Mouse (Mus musculus) intestine, postnatal 0 days (tissue): Measurements from ENCODE around the gene Zfp384. TPM values are rescaled to one million over a fixed set of nuclear protein-coding genes. Genes with fewer than 3 reads are reported as not detected.

Source experiments
- ATAC-seq: fragments of 200-750 bp; cut with Nextera tagmentation; 2 replicates; pipeline ENCODE4 v1.8.0; 2017; ENCODE audit warnings: mild to moderate bottlenecking, moderate TSS enrichment, moderate library complexity
- H3K27ac ChIP-seq: fragments of 300-500 bp; sonication (generic); 2 replicates; pipeline ENCODE4 v1.5.1; 2014; ENCODE audit warnings: mild to moderate bottlenecking, low read depth, low read length, moderate library complexity
- H3K27me3 ChIP-seq: fragments of 300-500 bp; sonication (generic); replicated peaks from 2 replicates; pipeline ENCODE4 v1.6.1; 2014; ENCODE audit warnings: low read length, mixed read lengths; ENCODE audit not compliant: control insufficient read depth, insufficient read depth
- H3K36me3 ChIP-seq: fragments of 300-500 bp; sonication (generic); 2 replicates; pipeline ENCODE4 v1.6.1; 2014; ENCODE audit warnings: mild to moderate bottlenecking, moderate library complexity; ENCODE audit not compliant: control insufficient read depth, insufficient read depth
- H3K4me1 ChIP-seq: fragments of 300-500 bp; sonication (generic); replicated peaks from 2 replicates; pipeline ENCODE4 v1.6.1; 2014; ENCODE audit warnings: antibody characterized with exemption, low read length, mixed read lengths; ENCODE audit not compliant: control insufficient read depth, insufficient read depth
- H3K4me2 ChIP-seq: fragments of 300-500 bp; sonication (generic); replicated peaks from 2 replicates; pipeline ENCODE4 v1.6.1; 2014; ENCODE audit warnings: low read depth, mild to moderate bottlenecking, moderate library complexity
- H3K4me3 ChIP-seq: fragments of 300-500 bp; sonication (generic); 2 replicates; pipeline ENCODE4 v1.5.1; 2014; ENCODE audit warnings: low read depth, low read length
- H3K9ac ChIP-seq: fragments of 300-500 bp; sonication (generic); 2 replicates; pipeline ENCODE4 v1.6.1; 2014; ENCODE audit warnings: mild to moderate bottlenecking, low read depth, low read length
- H3K9me3 ChIP-seq: fragments of 300-500 bp; sonication (generic); 2 replicates; pipeline ENCODE4 v1.6.1; 2016; ENCODE audit warnings: mixed run types; ENCODE audit not compliant: control insufficient read depth
- CTCF ChIP-seq: sonication (generic); IDR thresholded peaks from 2 replicates; pipeline ENCODE4 v1.5.1; 2016; ENCODE audit warnings: low read depth, mild to moderate bottlenecking, control low read depth, antibody characterized with exemption, moderate library complexity
- WGBS: fragments of 180-500 bp; shearing (Covaris S2); extraction: QIAGEN DNeasy Blood & Tissue Kit; methylation state at CpG from one replicate; pipeline ENCODE4 v1.1.7; 2014; 5-methylcytosine and 5-hydroxymethylcytosine counted together
- polyA plus RNA-seq: library from polyadenylated mRNA; unstranded; fragments of >200 nt; fragmentation: Nextera tagmentation; extraction: Ambion mirVana; gene quantifications from 2 replicates; pipeline ENCODE4 v1.2.1, GENCODE M21; 2015

Zfp384 gene
- polyA plus RNA-seq, 1 experiment from 2014 or later: 8.2 TPM

DNA sequence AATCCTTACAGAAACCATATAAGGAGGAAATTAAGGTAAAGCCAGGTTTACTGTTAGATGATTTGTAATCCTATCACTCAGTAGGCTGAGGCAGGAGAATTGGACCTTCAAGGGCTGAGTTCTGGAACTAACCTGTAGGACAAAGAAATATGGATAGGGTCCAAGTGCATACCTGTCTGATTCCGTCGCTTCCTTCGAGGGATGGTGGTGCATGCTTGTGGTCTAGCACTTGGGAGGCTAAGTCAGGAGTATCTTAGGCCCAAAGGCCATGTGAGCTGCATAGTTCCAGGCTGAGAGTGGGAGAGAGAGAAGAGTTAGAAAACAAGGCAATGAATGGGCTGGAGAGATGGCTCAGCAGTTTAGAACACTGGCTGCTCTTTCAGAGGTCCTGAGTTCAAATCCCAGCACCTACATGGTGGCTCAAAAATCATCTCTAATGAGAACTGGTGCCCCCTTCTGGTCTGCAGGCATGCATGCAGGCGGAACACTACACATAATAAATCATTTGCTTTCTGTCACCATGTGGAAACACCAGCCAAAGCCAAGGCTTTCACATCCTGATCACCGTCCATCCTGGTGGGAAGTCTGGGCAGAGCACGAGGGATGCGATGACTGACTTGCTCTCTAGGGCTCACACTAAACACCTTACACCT lies 42.4 kb upstream of the Zfp384 start:
- H3K9me3 ChIP-seq: no peaks in the 10 kb centered on the region
- peak overlapping the region; percentile 69; the same call in 1 of the 2 replicates for H3K4me3 ChIP-seq
- no peak for ATAC-seq

DNA sequence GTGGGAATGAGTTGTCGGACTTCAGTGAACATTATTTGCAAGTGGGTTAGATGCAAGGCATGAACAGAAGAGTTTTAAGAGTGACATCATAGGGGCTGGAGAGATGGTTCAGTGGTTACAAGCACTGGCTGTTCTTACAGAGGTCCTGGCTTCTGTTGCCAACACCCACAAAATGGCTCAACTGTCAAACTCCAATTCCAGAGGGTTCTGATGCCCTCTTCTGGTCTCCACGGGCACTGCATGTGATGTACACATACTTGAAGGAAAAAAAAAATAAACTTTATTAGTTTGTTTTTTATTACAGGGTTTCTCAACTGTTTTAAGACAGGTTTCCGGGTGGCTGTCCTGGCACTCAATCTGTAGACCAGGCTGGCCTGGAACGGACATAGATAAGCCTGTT lies 41.2 kb upstream of the Zfp384 start:
- TF ChIP-seq CTCF: peak; percentile 72
- 60% methylated on average over 4 of the region's 4 CpGs for WGBS
- Histone ChIP-seq H3K4me2 (no peak overlapping the region), H3K27me3 (no peaks in the 10 kb centered on the region), H3K36me3 (no peaks in the 10 kb centered on the region), H3K27ac (no peak overlapping the region), H3K4me3 (no peak overlapping the region), H3K4me1 (peaks cover 10% of the 10 kb centered on the region; the same call in 1 of the 2 replicates), H3K9ac (no peak overlapping the region), H3K9me3 (no peaks in the 10 kb centered on the region)
- ATAC-seq: no peak

More for the DNA sequence above, 42.4 kb upstream of the Zfp384 start:
- H3K4me2 ChIP-seq: peak overlapping the region; percentile 85
- H3K36me3 ChIP-seq: no peaks in the 10 kb centered on the region
- H3K27me3 ChIP-seq: no peaks in the 10 kb centered on the region
- H3K27ac ChIP-seq: no peak overlapping the region
- WGBS: 94% methylated on average over 7 of the region's 7 CpGs
- H3K4me1 ChIP-seq: peaks cover 10% of the 10 kb centered on the region; the same call in 1 of the 2 replicates
- peak; percentile 55 for TF ChIP-seq CTCF
- peak overlapping the region; percentile 74; the same call in 1 of the 2 replicates for H3K9ac ChIP-seq

DNA sequence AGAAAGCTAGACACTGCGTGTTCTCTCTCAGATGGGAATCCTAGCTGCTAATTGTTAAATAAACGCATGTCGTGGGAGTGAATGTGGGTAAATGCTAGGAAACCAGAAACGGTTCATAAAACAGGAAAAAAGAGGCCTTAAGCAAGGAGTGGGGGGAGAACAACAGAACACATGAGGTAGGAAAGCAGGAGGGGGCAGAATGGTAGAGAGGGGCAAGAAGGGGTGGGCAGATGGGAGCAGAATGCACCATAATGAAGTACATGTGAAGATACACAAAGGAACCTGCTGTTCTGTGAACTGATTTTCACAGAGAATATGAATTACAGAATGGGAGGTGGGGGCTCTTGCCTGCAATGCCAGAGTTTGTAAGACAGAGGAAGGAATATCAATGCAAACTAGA lies 16.7 kb upstream of the Zfp384 start:
- Histone ChIP-seq H3K36me3 (no peaks in the 10 kb centered on the region), H3K27ac (no peak overlapping the region), H3K4me3 (no peak overlapping the region), H3K4me1 (0 out of 2 replicates have a peak, but pooled peaks cover 4% of the 10 kb centered on the region), H3K4me2 (no peak overlapping the region), H3K9ac (no peak overlapping the region), H3K27me3 (peaks cover 15% of the 10 kb centered on the region), H3K9me3 (no peaks in the 10 kb centered on the region)
- no peak for ATAC-seq
- WGBS: 72% methylated on average over 4 of the region's 4 CpGs
- no peak for TF ChIP-seq CTCF

DNA sequence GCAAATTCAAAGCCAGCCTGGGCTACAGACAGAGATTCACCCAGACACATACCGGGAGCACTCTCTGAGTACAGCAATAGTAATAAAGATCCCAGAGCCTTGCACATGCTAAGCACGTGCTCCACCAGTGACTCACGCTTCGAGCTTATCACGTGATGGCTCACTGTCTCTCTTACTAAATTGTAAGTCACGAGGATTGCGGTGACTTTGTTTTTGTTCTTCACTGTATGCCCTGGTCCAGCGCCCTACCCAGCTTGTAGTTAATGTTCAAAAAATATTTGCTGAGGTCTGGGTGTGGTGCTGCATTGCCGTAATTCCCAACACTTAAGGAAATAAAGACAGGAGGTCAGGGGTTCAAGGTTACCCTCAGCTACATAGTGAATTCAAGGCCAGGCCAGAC lies 15.6 kb upstream of the Zfp384 start:
- no peaks in the 10 kb centered on the region for H3K36me3 ChIP-seq
- no peak overlapping the region for H3K9ac ChIP-seq
- H3K9me3 ChIP-seq: no peaks in the 10 kb centered on the region
- WGBS: 32% methylated on average over 9 of the region's 9 CpGs
- no peak overlapping the region for H3K27ac ChIP-seq
- no peak for TF ChIP-seq CTCF
- no peak overlapping the region for H3K4me3 ChIP-seq
- H3K4me1 ChIP-seq: 0 out of 2 replicates have a peak, but pooled peaks cover 4% of the 10 kb centered on the region
- H3K4me2 ChIP-seq: no peak overlapping the region
- ATAC-seq: peak; percentile 87
- H3K27me3 ChIP-seq: peaks cover 24% of the 10 kb centered on the region

DNA sequence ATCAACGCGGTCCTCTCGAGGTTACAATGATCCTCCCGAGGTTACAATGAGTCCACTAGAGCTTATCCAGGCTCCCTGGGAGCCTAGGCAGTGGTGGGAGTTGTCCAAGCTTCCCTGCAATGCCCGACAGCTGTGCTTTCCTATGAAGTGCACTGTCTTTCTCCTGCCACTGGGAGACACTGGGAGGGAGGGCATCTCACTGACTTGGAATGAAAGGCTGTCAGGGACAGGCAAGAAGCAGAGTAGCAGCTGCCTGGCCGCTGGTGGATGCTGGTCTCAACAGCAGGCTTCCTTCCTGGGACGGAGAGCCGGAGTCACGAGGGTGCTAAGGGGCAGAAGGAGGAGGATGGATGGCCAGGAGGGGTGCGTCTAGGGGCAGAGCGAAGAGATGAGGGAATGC lies 15.1 kb upstream of the Zfp384 start:
- no peak overlapping the region for H3K4me2 ChIP-seq
- ATAC-seq: 0 out of 2 replicates have a peak, but pooled peaks have one; percentile 7
- peak; percentile 52 for TF ChIP-seq CTCF
- 0 out of 2 replicates have a peak, but pooled peaks cover 4% of the 10 kb centered on the region for H3K4me1 ChIP-seq
- no peak overlapping the region for H3K9ac ChIP-seq
- WGBS: 23% methylated on average over 11 of the region's 11 CpGs
- peak overlapping the region; percentile 21; the same call in 1 of the 2 replicates for H3K27ac ChIP-seq
- H3K9me3 ChIP-seq: no peaks in the 10 kb centered on the region
- no peaks in the 10 kb centered on the region for H3K36me3 ChIP-seq
- no peak overlapping the region for H3K4me3 ChIP-seq
- H3K27me3 ChIP-seq: peaks cover 29% of the 10 kb centered on the region

DNA sequence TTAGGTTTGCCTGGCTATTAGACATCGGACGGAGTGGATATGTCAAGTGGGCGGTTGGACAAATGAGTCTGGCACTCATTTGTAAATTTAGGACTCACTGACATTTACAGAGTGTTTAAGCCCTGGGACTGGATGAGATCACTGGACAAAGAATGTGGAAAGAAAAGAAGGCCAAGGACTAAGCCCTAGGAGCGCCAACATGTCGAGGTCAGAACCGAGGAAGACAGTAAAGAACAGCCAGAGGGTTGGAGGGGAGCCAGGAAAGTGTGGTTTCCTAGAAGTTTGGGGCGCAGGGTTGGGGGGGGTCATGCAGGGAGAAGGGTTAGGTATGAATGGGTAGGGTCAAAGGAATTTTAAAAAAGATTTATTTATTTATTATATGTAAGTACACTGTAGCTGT lies 13.7 kb upstream of the Zfp384 start:
- Histone ChIP-seq H3K36me3 (no peaks in the 10 kb centered on the region), H3K27ac (no peak overlapping the region), H3K9ac (no peak overlapping the region), H3K9me3 (no peaks in the 10 kb centered on the region), H3K4me1 (0 out of 2 replicates have a peak, but pooled peaks cover 4% of the 10 kb centered on the region), H3K27me3 (peaks cover 41% of the 10 kb centered on the region), H3K4me3 (no peak overlapping the region), H3K4me2 (no peak overlapping the region)
- no peak for TF ChIP-seq CTCF
- 72% methylated on average over 7 of the region's 7 CpGs for WGBS
- ATAC-seq: no peak
